Mouse (Mus musculus) midbrain, postnatal 0 days (tissue): ENCODE measurements around the gene Mrc2. TPM values are rescaled to one million over a fixed set of nuclear protein-coding genes. Genes with fewer than 3 reads are reported as not detected.

Experiments used
- ATAC-seq: fragments of 200-750 bp; cut with Nextera tagmentation; 2 replicates; pipeline ENCODE4 v1.8.0; 2017; ENCODE audit warnings: moderate number of reproducible peaks, mild to moderate bottlenecking, moderate TSS enrichment, moderate library complexity; ENCODE audit not compliant: low FRiP score
- DNase-seq: peaks from one replicate; pipeline ENCODE4 v3.0.0-alpha.2; 2015; ENCODE audit warnings: low spot score
- H3K27ac ChIP-seq: fragments of 300-500 bp; sonication (generic); 2 replicates; pipeline ENCODE4 v1.5.1; 2014; ENCODE audit warnings: low read depth, mild to moderate bottlenecking, low read length, mixed read lengths
- H3K27me3 ChIP-seq: fragments of 300-500 bp; sonication (generic); 2 replicates; pipeline ENCODE4 v1.6.1; 2014; ENCODE audit warnings: low read length, control low read depth, mixed read lengths; ENCODE audit not compliant: insufficient read depth
- H3K36me3 ChIP-seq: fragments of 300-500 bp; sonication (generic); 2 replicates; pipeline ENCODE4 v1.6.1; 2014; ENCODE audit warnings: low read length, control low read depth, mixed read lengths; ENCODE audit not compliant: insufficient read depth
- H3K4me1 ChIP-seq: fragments of 300-500 bp; sonication (generic); 2 replicates; pipeline ENCODE4 v1.6.1; 2014; ENCODE audit warnings: mild to moderate bottlenecking, control low read depth, antibody characterized with exemption, low read length, mixed read lengths; ENCODE audit not compliant: insufficient read depth
- H3K4me2 ChIP-seq: fragments of 300-500 bp; sonication (generic); 2 replicates; pipeline ENCODE4 v1.6.1; 2014; ENCODE audit warnings: low read depth, mild to moderate bottlenecking, low read length, mixed read lengths; ENCODE audit not compliant: poor library complexity, severe bottlenecking
- H3K4me3 ChIP-seq: fragments of 300-500 bp; sonication (generic); 2 replicates; pipeline ENCODE4 v1.5.1; 2014; ENCODE audit warnings: low read depth, mild to moderate bottlenecking, low read length, moderate library complexity
- H3K9ac ChIP-seq: fragments of 300-500 bp; sonication (generic); replicated peaks from 2 replicates; pipeline ENCODE4 v1.6.1; 2014; ENCODE audit warnings: mild to moderate bottlenecking, low read length, moderate library complexity, mixed read lengths; ENCODE audit not compliant: poor library complexity, severe bottlenecking
- H3K9me3 ChIP-seq: fragments of 300-500 bp; sonication (generic); 2 replicates; pipeline ENCODE4 v1.6.1; 2016; ENCODE audit warnings: low read length, control low read depth
- CTCF ChIP-seq: IDR thresholded peaks from 2 replicates; pipeline ENCODE4 v1.5.1; 2016; ENCODE audit warnings: antibody characterized with exemption, mild to moderate bottlenecking
- WGBS: fragments of 180-500 bp; shearing (Covaris S2); extraction: QIAGEN DNeasy Blood & Tissue Kit; methylation state at CpG from one replicate; pipeline ENCODE4 v1.1.7; 2014; 5-methylcytosine and 5-hydroxymethylcytosine counted together
- polyA plus RNA-seq: library from polyadenylated mRNA; unstranded; fragments of >200 nt; fragmentation: Nextera tagmentation; extraction: Ambion mirVana; gene quantifications from 2 replicates; pipeline ENCODE4 v1.2.1, GENCODE M21; 2015
- total RNA-seq: library from RNA; depleted of rRNA; stranded (reverse); fragments of >200 nt; gene quantifications from 2 replicates; pipeline ENCODE4 v1.2.3, GENCODE M21; 2014

The Mrc2 gene
- total and polyA plus RNA-seq, 2 experiments from 2014 or later = 3.4 to 20.5 TPM

- no peak overlapping the region for H3K4me2 ChIP-seq
- WGBS = 82% methylated on average over 7 of the region's 7 CpGs
Measured at GRCm38 (mm10) chr11:105356301-105356700, 63.9 kb downstream of the Mrc2 start.

GRCm38 (mm10) chr11:105362041-105362765 is 69.8 kb downstream of the Mrc2 start:
- no peak for TF ChIP-seq CTCF
- no peak overlapping the region for H3K9ac ChIP-seq
- peaks cover 10% of the 10 kb centered on the region; the same call in 1 of the 2 replicates for H3K4me1 ChIP-seq
- H3K27ac ChIP-seq = no peak overlapping the region
- WGBS = 77% methylated on average over 4 of the region's 4 CpGs
- no peaks in the 10 kb centered on the region for H3K36me3 ChIP-seq
- DNase-seq (peak; percentile 26), ATAC-seq (no peak)
- H3K27me3 ChIP-seq = no peaks in the 10 kb centered on the region
- H3K4me2 ChIP-seq = no peak overlapping the region
- H3K4me3 ChIP-seq = no peak overlapping the region
- no peaks in the 10 kb centered on the region for H3K9me3 ChIP-seq

More at GRCm38 (mm10) chr11:105356301-105356700, 63.9 kb downstream of the Mrc2 start:
- H3K9me3 ChIP-seq = no peaks in the 10 kb centered on the region
- H3K4me1 ChIP-seq = no peaks in the 10 kb centered on the region
- TF ChIP-seq CTCF = no peak
- ATAC-seq (no peak), DNase-seq (no peak)
- no peaks in the 10 kb centered on the region for H3K27me3 ChIP-seq
- H3K4me3 ChIP-seq = no peak overlapping the region
- no peaks in the 10 kb centered on the region for H3K36me3 ChIP-seq
- H3K9ac ChIP-seq = no peak overlapping the region
- no peak overlapping the region for H3K27ac ChIP-seq

GRCm38 (mm10) chr11:105362946-105363597 is 70.6 kb downstream of the Mrc2 start:
- peaks cover 10% of the 10 kb centered on the region; the same call in 1 of the 2 replicates for H3K4me1 ChIP-seq
- H3K4me2 ChIP-seq = peak overlapping the region; percentile 79
- H3K9ac ChIP-seq = peak overlapping the region; percentile 77
- H3K27ac ChIP-seq = peak overlapping the region; percentile 91
- no peaks in the 10 kb centered on the region for H3K9me3 ChIP-seq
- peak; percentile 82 for ATAC-seq
- peak; percentile 84 for TF ChIP-seq CTCF
- no peaks in the 10 kb centered on the region for H3K36me3 ChIP-seq
- under 1% methylated on average over 39 of the region's 40 CpGs for WGBS
- peak overlapping the region; percentile 58 for H3K4me3 ChIP-seq
- DNase-seq = peak; percentile 80
- no peaks in the 10 kb centered on the region for H3K27me3 ChIP-seq

- H3K36me3 ChIP-seq = no peaks in the 10 kb centered on the region
- DNase-seq = peak; percentile 61
- peak overlapping the region; percentile 58 for H3K4me3 ChIP-seq
- H3K4me2 ChIP-seq = peak overlapping the region; percentile 79
- H3K4me1 ChIP-seq = peaks cover 10% of the 10 kb centered on the region; the same call in 1 of the 2 replicates
- H3K27ac ChIP-seq = peak overlapping the region; percentile 91
- H3K9ac ChIP-seq = peak overlapping the region; percentile 77
- no peak for TF ChIP-seq CTCF
- no peaks in the 10 kb centered on the region for H3K27me3 ChIP-seq
- ATAC-seq = peak; percentile 77
- H3K9me3 ChIP-seq = no peaks in the 10 kb centered on the region
- WGBS = 11% methylated on average over 12 of the region's 12 CpGs
Measured at GRCm38 (mm10) chr11:105363598-105364385, 71.3 kb downstream of the Mrc2 start.

- TF ChIP-seq CTCF = no peak
- Histone ChIP-seq H3K9me3 (no peaks in the 10 kb centered on the region), H3K27ac (peak overlapping the region; percentile 91), H3K9ac (peak overlapping the region; percentile 30), H3K4me2 (peak overlapping the region; percentile 79), H3K27me3 (no peaks in the 10 kb centered on the region), H3K4me3 (peak overlapping the region; percentile 58), H3K4me1 (peaks cover 10% of the 10 kb centered on the region; the same call in 1 of the 2 replicates), H3K36me3 (no peaks in the 10 kb centered on the region)
- 7% methylated on average over 12 of the region's 12 CpGs for WGBS
- ATAC-seq (no peak), DNase-seq (peak; percentile 40)
Measured at GRCm38 (mm10) chr11:105364386-105365065, 72.1 kb downstream of the Mrc2 start.
